Mouse (Mus musculus): Measurements from ENCODE around the gene Rabl6. TPM values are rescaled to one million over a fixed set of nuclear protein-coding genes. Genes with fewer than 3 reads are reported as not detected.

Rabl6 gene
- polyA plus RNA-seq, 1 experiment from 2014 or later = 47.9 TPM

DNA sequence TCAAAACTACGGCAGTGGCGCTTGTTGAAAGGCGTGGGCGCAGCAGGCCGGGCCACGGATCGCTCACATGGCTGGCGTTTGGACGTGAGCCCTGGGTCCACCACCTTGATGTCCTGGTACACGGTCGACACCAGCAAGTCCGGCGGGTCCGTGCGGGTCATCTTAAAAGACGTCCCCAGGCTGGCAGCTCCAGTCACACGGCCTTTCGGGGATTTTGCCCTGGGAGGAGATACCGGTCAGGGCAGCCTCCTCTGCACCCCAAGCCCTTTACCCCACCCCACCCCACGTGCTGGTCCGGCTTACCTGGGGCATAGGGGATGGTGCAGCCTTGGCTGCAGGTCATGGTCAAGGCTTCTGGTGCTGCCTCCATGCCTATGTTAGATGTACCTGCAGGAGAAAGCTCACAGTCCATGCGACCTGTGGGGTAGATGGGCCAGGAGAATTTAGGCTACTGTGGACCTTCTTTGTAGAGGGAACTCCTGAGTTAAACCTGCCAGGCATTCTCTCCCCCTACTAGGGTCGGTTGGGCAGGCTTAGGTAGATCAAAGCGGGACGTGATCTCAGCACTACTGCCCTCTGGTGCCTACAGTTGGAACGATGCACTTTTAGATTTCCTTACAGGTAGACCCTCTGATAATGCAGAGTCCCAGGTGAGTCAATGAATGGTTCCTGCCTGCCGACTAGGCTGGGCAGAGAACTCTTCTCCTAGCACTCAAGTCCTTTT lies 28.4 kb downstream of the Rabl6 start:
- no peak overlapping the region for H3K9ac ChIP-seq (ENCODE audit: low read length)
- peak; percentile 61 for DNase-seq (ENCODE audit: low spot score)
- H3K27ac ChIP-seq (ENCODE audit: low read depth, low read length) = no peak overlapping the region
- H3K4me2 ChIP-seq (ENCODE audit: low read length) = peak overlapping the region; percentile 14; the same call in 1 of the 2 replicates
- no peaks in the 10 kb centered on the region for H3K9me3 ChIP-seq (replicated peaks; ENCODE audit: control insufficient read depth, low read length)
- peaks cover 16% of the 10 kb centered on the region for H3K4me1 ChIP-seq (ENCODE audit: control insufficient read depth, insufficient read depth, low read length)
- no peak for ATAC-seq
- H3K27me3 ChIP-seq (replicated peaks; ENCODE audit: control insufficient read depth, insufficient read depth, low read length) = peaks cover 52% of the 10 kb centered on the region
- H3K4me3 ChIP-seq (ENCODE audit: low read depth, low read length) = 0 out of 2 replicates have a peak overlapping the region, but pooled peaks have one; percentile 6
- H3K36me3 ChIP-seq (ENCODE audit: control insufficient read depth, insufficient read depth, low read length) = peaks cover 18% of the 10 kb centered on the region
- 7% methylated on average over 26 of the region's 27 CpGs for WGBS

DNA sequence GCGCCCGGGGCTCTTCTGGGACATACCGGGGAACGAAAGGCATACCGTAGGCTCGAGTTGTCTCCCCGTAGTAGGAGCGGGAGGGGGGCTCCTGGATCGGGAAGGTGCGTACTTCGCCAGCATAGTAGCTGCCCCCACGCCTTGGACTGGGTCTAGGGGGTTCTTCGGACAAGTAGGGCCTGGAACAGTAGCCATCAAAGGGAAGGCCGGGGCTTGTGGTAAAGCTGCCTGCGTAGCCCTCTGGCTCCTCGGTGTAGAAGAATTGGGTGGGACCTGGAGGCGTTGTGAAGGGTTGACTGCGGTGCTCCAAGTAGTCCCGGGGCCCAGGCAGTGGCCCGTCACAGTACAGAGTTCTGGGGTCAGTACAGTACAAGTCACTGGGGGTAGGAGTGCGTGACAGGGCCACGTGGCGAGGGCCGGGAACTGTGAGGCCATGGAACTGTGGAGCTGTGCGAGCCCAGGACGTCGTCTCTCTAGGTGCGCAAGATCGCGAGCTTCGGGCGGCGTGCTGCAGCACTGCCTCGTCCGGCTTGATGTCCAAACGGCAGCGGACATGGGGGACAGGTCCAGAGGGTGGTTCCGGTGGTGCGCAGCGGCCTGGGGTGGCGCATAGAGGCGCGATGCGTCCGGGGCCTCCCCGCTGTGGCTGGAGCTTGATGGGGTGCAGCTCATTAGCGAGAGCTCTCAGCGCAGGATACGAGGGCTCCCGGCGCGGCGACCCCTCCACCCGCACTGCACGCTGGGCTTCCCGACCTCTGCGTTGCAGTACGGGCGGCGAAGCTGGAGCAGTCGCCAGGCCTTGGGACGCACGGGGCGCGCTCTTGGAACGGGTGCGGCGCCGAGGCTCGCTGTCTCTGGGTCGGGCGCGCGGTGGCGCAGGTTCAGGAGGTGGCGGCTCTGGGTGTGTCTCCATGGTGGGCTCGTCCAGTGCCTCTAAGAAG lies 29.3 kb downstream of the Rabl6 start:
- ATAC-seq (no peak), DNase-seq (ENCODE audit: low spot score) (no peak)
- Histone ChIP-seq H3K4me1 (ENCODE audit: control insufficient read depth, insufficient read depth, low read length) (peaks cover 17% of the 10 kb centered on the region), H3K4me3 (ENCODE audit: low read depth, low read length) (peak overlapping the region; percentile 16; the same call in 1 of the 2 replicates), H3K36me3 (ENCODE audit: control insufficient read depth, insufficient read depth, low read length) (peaks cover 10% of the 10 kb centered on the region), H3K27me3 (replicated peaks; ENCODE audit: control insufficient read depth, insufficient read depth, low read length) (peaks cover 52% of the 10 kb centered on the region), H3K9ac (ENCODE audit: low read length) (no peak overlapping the region), H3K4me2 (ENCODE audit: low read length) (peak overlapping the region; percentile 14; the same call in 1 of the 2 replicates), H3K27ac (ENCODE audit: low read depth, low read length) (no peak overlapping the region), H3K9me3 (replicated peaks; ENCODE audit: control insufficient read depth, low read length) (no peaks in the 10 kb centered on the region)
- 5% methylated on average over 75 of the region's 77 CpGs for WGBS

DNA sequence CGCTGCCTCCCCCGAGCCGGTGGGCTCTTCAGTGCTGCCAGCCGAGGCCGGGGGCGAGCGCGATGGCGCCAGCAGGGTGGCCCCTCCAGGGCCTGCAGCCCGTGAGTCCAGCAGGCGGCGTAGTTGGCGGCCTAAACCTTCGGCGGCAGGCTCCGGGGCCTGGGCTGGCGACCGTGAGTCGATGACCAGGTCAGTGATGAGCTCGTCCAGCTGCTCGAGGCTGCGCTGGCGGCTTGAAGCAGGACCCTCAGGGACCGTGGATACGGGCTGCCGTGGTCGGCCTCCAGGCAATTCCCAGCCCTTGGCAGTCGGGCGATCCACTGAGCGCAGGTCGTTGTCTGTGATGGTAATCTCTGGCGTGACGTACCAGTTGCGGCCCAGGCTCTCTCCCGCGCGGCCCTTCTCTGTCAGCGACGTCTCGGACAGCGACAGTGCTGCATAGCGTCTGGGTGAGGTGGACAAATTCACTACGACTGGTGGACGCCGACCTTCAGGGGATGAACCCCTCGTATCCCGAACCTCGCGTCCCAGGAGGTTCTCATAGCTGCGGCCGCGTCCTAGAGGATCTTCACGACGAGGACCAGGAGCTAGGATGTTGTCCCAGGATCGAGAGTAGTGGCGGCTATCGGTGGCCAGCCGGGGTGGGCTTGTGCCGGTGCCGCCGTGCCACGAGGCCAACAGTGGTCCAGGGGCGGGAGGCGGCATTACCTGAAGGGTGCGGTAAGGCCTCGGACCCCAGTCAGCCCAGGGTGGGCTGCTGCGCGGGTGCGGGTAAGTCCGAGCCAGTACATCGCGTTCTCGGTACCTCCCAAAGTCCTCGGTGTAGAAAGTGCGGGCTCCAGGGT lies 30.1 kb downstream of the Rabl6 start:
- no peak for ATAC-seq
- no peak for DNase-seq (ENCODE audit: low spot score)
- Histone ChIP-seq H3K27ac (ENCODE audit: low read depth, low read length) (no peak overlapping the region), H3K9me3 (replicated peaks; ENCODE audit: control insufficient read depth, low read length) (no peaks in the 10 kb centered on the region), H3K4me1 (ENCODE audit: control insufficient read depth, insufficient read depth, low read length) (peaks cover 23% of the 10 kb centered on the region), H3K36me3 (ENCODE audit: control insufficient read depth, insufficient read depth, low read length) (peaks cover 2% of the 10 kb centered on the region; the same call in 1 of the 2 replicates), H3K27me3 (replicated peaks; ENCODE audit: control insufficient read depth, insufficient read depth, low read length) (peaks cover 52% of the 10 kb centered on the region), H3K4me3 (ENCODE audit: low read depth, low read length) (peak overlapping the region; percentile 16), H3K4me2 (ENCODE audit: low read length) (peak overlapping the region; percentile 36), H3K9ac (ENCODE audit: low read length) (peak overlapping the region; percentile 32; the same call in 1 of the 2 replicates)
- WGBS = 5% methylated on average over 75 of the region's 75 CpGs

DNA sequence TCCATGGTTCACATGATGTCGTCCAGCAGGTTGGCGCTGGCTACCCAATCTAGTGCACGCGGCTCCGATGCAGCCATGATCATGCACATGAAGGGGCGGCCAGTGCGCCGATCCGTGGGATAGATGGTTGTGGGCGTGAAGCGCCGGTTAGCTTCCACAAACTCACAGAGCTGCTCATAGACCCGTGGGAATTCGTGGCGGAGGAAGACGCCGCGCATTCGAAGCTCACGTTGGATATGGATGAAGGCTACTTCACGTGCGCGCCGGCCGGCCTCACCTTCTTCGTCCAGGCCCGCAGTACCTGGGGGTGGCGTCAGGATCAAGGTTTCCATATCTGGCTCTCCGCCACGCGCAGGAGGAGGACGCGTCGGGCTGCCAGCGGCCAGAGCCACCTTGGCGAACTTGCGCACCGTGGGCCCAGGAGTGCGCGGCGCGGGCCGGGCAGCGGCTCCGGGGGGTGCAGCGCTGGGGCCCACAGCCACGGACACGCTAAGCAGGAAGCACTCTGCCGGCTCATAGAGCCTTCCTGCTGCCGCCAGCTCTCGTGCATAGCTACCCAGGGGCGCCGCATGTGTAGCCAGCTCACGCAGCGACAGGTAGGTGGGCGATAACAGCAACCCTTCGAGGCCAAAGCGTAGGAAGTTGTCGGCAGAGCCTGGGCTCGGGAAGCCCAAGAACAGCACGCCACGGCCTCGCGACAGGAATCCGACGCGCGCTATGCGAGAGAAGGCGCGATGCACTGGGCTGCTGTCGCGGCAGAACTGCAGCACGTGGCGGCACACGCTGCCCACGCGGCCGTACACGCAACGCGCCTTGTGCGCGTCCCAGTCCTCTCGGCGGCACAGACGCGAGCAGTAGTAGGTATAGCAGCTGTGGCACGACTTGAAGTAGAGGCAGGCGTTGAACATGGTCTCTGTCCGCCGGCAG lies 31.1 kb downstream of the Rabl6 start:
- H3K4me1 ChIP-seq (ENCODE audit: control insufficient read depth, insufficient read depth, low read length) = peaks cover 19% of the 10 kb centered on the region
- 15% methylated on average over 92 of the region's 92 CpGs for WGBS
- H3K27ac ChIP-seq (ENCODE audit: low read depth, low read length) = no peak overlapping the region
- peak overlapping the region; percentile 32; the same call in 1 of the 2 replicates for H3K9ac ChIP-seq (ENCODE audit: low read length)
- no peaks in the 10 kb centered on the region for H3K9me3 ChIP-seq (replicated peaks; ENCODE audit: control insufficient read depth, low read length)
- peak overlapping the region; percentile 36 for H3K4me2 ChIP-seq (ENCODE audit: low read length)
- 0 out of 2 replicates have a peak, but pooled peaks cover 2% of the 10 kb centered on the region for H3K36me3 ChIP-seq (ENCODE audit: control insufficient read depth, insufficient read depth, low read length)
- DNase-seq (ENCODE audit: low spot score) (peak; percentile 25), ATAC-seq (no peak)
- peaks cover 52% of the 10 kb centered on the region for H3K27me3 ChIP-seq (replicated peaks; ENCODE audit: control insufficient read depth, insufficient read depth, low read length)
- H3K4me3 ChIP-seq (ENCODE audit: low read depth, low read length) = peak overlapping the region; percentile 16

GRCm38 (mm10) chr2:25576028-25576850 lies 32.1 kb downstream of the Rabl6 start:
- Histone ChIP-seq H3K4me3 (ENCODE audit: low read depth, low read length) (0 out of 2 replicates have a peak overlapping the region, but pooled peaks have one; percentile 51), H3K27me3 (replicated peaks; ENCODE audit: control insufficient read depth, insufficient read depth, low read length) (peaks cover 52% of the 10 kb centered on the region), H3K36me3 (ENCODE audit: control insufficient read depth, insufficient read depth, low read length) (peaks cover 2% of the 10 kb centered on the region; the same call in 1 of the 2 replicates), H3K4me2 (ENCODE audit: low read length) (peak overlapping the region; percentile 81), H3K4me1 (ENCODE audit: control insufficient read depth, insufficient read depth, low read length) (peaks cover 18% of the 10 kb centered on the region), H3K9ac (ENCODE audit: low read length) (no peak overlapping the region), H3K27ac (ENCODE audit: low read depth, low read length) (no peak overlapping the region), H3K9me3 (replicated peaks; ENCODE audit: control insufficient read depth, low read length) (no peaks in the 10 kb centered on the region)
- WGBS = 78% methylated on average over 16 of the region's 16 CpGs
- DNase-seq (ENCODE audit: low spot score) (no peak), ATAC-seq (no peak)

DNA sequence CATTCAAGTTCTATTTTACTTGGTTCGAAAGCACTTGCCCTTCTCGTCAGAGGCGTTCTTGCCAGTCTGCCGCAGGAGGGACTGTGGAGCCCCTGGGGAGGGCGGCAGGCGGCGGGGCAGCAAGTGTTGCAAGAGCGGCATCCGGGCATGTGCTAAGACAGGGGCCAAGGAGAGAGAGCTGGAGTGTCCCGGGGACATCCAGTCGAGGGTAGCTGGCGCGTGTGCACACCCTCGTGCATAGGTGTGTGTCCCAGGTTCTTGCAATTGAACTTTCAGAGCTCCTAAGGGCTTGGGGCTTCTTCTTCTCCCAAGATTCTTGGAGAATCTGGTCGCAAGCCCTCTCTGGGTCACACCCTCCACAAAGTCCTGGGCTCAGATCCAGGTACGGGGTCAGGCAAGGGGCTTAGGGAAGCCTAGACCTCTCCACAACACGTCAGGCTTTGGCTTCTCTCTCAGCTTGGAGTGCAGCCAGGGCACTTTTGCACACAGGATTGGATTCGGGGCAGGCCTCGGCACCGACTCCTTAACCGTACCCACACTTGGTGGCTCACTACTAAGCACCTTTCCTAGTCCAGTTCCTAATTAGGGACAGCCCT lies 32.8 kb downstream of the Rabl6 start:
- H3K4me2 ChIP-seq (ENCODE audit: low read length) = peak overlapping the region; percentile 81
- H3K9me3 ChIP-seq (replicated peaks; ENCODE audit: control insufficient read depth, low read length) = no peaks in the 10 kb centered on the region
- DNase-seq (ENCODE audit: low spot score) = peak; percentile 27
- H3K4me1 ChIP-seq (ENCODE audit: control insufficient read depth, insufficient read depth, low read length) = peaks cover 18% of the 10 kb centered on the region
- H3K4me3 ChIP-seq (ENCODE audit: low read depth, low read length) = peak overlapping the region; percentile 51
- H3K27me3 ChIP-seq (replicated peaks; ENCODE audit: control insufficient read depth, insufficient read depth, low read length) = peaks cover 48% of the 10 kb centered on the region
- H3K9ac ChIP-seq (ENCODE audit: low read length) = peak overlapping the region; percentile 65
- H3K27ac ChIP-seq (ENCODE audit: low read depth, low read length) = peak overlapping the region; percentile 87; the same call in 1 of the 2 replicates
- ATAC-seq = peak; percentile 3; the same call in 1 of the 2 replicates
- 9% methylated on average over 21 of the region's 21 CpGs for WGBS
- H3K36me3 ChIP-seq (ENCODE audit: control insufficient read depth, insufficient read depth, low read length) = peaks cover 7% of the 10 kb centered on the region; the same call in 1 of the 2 replicates
